Mouse (Mus musculus): Measurements from ENCODE around the gene Sla2.
"Not testable (repeated sequence)": the region's sequence is repeated elsewhere in the genome, so short reads cannot be mapped to it uniquely, and the experiment has no call there.

Sla2 gene

GRCm38 (mm10) chr2:156887017-156887416 is at the start of gene Sla2:
Gene Sla2, minus strand, starts transcription at chr2:156887192.
- no peak for DNase-seq (ENCODE audit: extremely low read depth, low read depth)

- no peak for DNase-seq (ENCODE audit: extremely low read depth, low read depth)
Measured at GRCm38 (mm10) chr2:156935005-156935404, 48.0 kb upstream of the Sla2 start.

GRCm38 (mm10) chr2:156933426-156933825 is 46.4 kb upstream of the Sla2 start:
- no peak for DNase-seq (ENCODE audit: extremely low read depth, low read depth)

GRCm38 (mm10) chr2:156931421-156931820 is 44.4 kb upstream of the Sla2 start:
- DNase-seq (ENCODE audit: extremely low read depth, low read depth), result no peak

DNA sequence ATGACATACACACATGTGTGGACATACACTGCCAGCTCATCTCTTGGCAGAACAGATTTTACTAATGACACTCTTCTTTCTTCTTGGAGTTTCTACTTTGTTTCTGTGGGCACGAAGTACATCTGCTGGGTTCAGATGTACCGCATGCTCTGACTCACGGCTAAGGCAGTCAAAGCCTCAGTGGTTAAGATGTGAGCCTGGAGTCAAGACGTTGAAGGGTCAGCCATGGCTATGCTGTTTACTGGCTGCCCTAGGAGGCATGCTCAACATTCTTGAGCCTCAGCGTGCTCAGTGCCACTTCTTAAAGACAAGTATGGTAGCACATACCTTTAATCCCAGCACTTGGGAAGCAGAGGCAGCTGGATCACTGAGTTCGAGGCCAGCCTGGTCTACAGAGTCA is 43.6 kb upstream of the Sla2 start:
- DNase-seq (ENCODE audit: extremely low read depth, low read depth), result no peak

DNA sequence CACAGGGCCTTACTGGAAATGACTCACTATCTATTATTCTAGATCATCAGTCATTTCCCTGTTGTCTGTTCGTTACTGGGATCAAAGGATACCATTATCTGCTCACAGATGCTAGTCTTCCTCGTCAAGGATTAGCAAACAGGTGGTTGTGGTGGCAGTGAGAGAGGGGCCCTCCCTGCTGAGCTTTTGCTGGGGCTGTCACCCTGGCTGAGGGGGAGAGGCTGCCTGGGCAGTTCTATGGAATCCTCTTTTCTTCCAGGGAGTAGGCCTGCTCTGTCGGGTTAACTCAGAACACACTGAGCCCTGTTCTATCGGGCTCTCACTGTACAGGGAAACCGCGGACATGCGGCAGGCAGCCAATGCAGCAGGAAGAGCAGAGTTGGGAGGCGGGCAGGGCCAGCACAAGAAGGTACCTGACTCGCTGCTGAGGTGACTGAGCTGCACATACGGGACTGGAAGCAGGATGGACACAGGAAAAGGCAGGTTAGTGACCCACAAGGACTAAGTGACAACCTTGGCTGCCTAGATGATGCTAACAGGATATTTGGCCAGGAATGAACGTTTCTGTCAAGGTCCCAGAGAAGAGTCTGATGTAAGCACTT is 42.6 kb upstream of the Sla2 start:
- DNase-seq (ENCODE audit: extremely low read depth, low read depth), result no peak

- DNase-seq (ENCODE audit: extremely low read depth, low read depth), result no peak
Measured at GRCm38 (mm10) chr2:156928606-156929005, 41.6 kb upstream of the Sla2 start.

DNA sequence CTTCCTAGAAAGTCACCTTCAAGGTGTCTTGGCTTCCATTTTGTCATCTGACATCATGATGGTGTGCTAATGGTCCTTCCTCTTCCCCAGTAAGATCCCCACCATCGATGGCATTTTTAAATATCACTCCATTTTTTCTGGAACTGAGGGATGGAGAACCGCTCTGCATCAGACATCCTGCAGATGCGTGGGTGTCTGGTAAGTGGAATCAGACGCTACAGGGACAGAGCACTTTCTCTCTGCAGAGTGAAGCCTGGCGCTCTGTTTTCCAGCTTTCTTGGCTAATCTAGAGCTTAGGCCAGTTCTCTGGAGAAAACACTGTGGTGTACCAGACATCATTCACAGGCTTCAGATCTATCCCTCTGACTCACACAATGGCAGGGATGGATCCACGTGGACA is 40.7 kb upstream of the Sla2 start:
- DNase-seq (ENCODE audit: extremely low read depth, low read depth), result no peak

DNA sequence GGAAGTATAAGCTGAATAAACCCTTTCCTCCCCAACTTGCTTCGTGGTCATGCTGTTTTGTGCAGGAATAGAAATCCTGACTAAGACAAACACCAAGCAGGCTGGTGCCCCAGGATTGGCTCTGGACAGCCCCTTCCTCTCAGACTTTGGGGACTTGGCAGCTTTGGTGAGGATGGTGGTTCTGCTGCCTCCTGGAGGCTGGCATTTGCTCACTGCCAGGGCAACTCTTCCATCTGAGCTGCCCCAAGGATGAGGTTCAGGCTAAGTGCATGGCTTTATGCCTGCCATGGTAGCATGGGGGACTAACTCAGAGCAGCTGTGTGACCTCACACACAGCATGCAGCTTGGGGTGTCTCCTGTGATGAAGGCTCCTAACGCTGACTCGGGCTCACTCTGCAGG is 38.6 kb upstream of the Sla2 start:
- DNase-seq (ENCODE audit: extremely low read depth, low read depth), result not testable (repeated sequence)

GRCm38 (mm10) chr2:156925075-156925474 is 38.1 kb upstream of the Sla2 start:
- DNase-seq (ENCODE audit: extremely low read depth, low read depth), result not testable (repeated sequence)

DNA sequence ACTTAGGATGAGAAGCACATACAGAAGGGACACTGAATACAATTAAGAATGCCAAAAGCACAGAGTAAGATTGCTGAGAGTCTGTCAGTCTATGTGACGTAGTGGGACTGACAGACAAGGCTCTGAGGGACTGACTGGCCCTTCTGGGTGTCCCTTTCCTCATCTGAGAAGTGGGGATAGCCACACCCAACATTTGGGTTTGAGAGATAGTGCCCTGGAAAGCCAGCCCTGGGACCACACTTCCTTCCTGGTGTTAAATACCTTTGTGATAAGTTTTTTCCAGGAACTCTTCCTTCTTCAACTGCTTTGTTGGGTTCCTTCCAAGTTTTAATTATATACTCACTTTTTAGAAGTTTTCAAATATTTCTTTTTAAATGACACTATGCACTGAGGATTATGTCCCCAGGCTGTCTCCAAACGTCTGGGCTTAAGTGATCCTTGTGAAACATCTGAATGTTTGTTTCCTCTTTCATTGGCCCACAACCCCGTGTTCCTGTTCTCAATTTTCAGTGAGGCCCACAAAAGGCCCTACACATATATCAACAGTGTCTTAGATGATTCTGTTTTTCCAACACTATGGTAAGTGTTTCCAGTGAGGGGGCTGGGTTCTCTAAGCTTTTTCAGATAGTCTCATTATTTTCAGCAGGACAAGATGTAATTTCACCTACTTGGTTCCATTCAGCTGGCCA is 37.4 kb upstream of the Sla2 start:
- peak; percentile 86 for DNase-seq (ENCODE audit: extremely low read depth, low read depth)

- no peak for DNase-seq (ENCODE audit: extremely low read depth, low read depth)
Measured at GRCm38 (mm10) chr2:156923057-156923456, 36.1 kb upstream of the Sla2 start.

- DNase-seq (ENCODE audit: extremely low read depth, low read depth), result no peak
Measured at GRCm38 (mm10) chr2:156919796-156920195, 32.8 kb upstream of the Sla2 start.

GRCm38 (mm10) chr2:156919191-156919590 is 32.2 kb upstream of the Sla2 start:
- not testable (repeated sequence) for DNase-seq (ENCODE audit: extremely low read depth, low read depth)

GRCm38 (mm10) chr2:156918562-156918961 is 31.6 kb upstream of the Sla2 start:
- peak; percentile 53 for DNase-seq (ENCODE audit: extremely low read depth, low read depth)

GRCm38 (mm10) chr2:156916419-156917125 is 29.6 kb upstream of the Sla2 start:
- no peak for DNase-seq (ENCODE audit: extremely low read depth, low read depth)

GRCm38 (mm10) chr2:156915559-156915958 is 28.6 kb upstream of the Sla2 start:
- no peak for DNase-seq (ENCODE audit: extremely low read depth, low read depth)

GRCm38 (mm10) chr2:156913191-156913590 is 26.2 kb upstream of the Sla2 start:
- no peak for DNase-seq (ENCODE audit: extremely low read depth, low read depth)

DNA sequence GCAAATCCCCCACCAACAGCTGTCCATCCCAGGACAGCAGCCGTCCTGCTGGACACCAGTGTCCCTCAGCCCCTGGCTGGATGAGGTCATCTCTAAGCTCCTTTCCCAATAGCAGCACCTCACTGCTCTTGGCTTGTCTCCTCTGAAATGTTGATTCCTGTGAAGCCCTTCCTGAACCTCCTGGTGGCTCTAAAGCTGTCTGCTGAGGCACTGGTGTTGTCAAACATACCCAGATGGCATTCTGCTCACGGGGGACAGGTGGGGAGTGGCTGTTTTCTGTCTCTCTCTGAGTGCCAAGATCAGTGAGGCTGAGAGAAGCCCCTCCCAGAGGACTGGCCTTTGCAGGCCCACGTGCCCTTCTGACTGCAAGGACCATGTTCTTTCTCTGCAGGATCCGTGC is 18.9 kb upstream of the Sla2 start:
- not testable (repeated sequence) for DNase-seq (ENCODE audit: extremely low read depth, low read depth)

- no peak for DNase-seq (ENCODE audit: extremely low read depth, low read depth)
Measured at GRCm38 (mm10) chr2:156904976-156905717, 18.2 kb upstream of the Sla2 start.

- DNase-seq (ENCODE audit: extremely low read depth, low read depth), result no peak
Measured at GRCm38 (mm10) chr2:156903367-156903766, 16.4 kb upstream of the Sla2 start.

DNA sequence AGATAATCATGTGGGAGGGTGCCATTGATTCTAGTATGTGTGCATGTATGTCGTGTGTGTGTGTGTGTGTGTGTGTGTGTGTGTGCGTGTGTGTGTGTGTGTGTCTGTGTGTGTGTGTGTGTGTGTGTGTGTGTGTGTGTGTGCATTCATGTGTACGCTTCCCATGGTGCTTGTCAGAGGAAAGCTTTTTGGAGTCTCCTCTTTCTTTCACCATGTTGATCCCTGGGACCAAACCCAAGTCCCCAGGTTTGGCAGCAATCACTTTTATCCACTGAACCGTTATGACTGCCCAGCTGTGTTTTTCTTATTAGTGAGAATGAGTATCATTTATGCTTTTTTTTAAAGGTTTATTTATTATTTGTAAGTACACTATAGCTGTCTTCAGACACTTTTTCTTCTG is 15.4 kb upstream of the Sla2 start:
- DNase-seq (ENCODE audit: extremely low read depth, low read depth), result not testable (repeated sequence)

Data from MEL-GATA-1-ER (cell line).